Mouse (Mus musculus): Measurements from ENCODE around the gene Rbms3. TPM values are rescaled to one million over a fixed set of nuclear protein-coding genes. Genes with fewer than 3 reads are reported as not detected.

Gene Rbms3
- polyA plus RNA-seq, 1 experiment, result 30.1 TPM

DNA sequence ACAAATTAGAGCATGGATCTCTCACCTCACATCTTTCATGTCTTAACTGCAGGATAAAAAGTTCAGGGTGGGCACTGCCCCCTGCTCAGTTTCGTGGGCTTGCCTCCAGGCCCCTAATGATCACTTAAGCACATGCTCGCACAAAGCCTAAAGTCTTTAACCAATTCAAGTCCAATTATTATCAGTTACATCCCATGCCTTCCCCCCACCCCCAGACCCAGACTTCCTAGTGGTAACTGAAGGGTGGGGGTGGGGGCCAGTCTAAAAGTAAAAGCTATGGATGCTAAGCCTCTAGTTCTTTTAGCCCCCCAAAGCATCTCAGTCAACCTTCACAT lies 378.9 kb downstream of the Rbms3 start:
- DNase-seq (ENCODE audit: low read depth), result peak; percentile 45
- TF ChIP-seq CTCF (IDR thresholded peaks at IDR 0.05; ENCODE audit: borderline replicate concordance, extremely low read depth, insufficient read depth, insufficient read length), result no peak
- no peak for TF ChIP-seq POLR2A (IDR thresholded peaks at IDR 0.05; ENCODE audit: borderline replicate concordance, extremely low read depth, insufficient read depth, insufficient read length, poor library complexity, severe bottlenecking)

DNA sequence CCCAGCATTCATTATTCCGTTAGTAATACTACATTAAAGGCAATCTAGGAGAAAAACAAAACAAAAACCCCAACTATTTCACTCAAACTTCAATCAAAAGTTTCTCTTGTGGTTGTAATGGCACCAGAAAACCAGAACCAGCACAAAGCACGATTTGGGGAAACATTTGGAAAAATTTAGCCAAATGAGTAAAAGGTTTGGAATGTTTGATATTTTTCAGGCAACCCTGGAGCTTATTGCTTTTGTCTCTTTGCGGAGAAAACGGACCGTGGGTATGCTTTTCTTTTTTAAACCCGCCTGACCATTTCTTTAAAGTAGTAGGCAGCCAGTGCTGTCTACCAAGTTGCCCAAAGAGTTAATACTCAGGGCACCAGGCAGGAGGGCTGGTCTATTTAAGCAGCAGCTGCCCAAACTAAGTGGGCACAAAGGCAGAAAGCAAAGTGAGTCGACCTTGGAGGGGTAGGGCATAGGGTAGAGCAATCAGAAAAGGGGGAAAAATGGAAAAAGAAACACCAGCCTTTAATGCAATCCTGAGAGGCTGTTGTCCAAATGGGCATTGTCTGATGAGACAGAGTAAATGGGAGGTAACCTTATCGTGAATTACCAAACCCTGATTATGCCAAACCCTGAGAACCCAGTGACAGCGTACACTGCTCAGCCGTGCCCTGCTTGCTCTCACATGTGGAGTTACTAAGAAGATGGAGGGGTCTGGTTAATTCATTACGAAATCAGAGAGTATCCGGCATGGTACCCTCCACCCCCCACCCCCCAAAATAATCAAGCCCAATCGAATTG lies 379.5 kb downstream of the Rbms3 start:
- TF ChIP-seq CTCF (IDR thresholded peaks at IDR 0.05; ENCODE audit: borderline replicate concordance, extremely low read depth, insufficient read depth, insufficient read length) (no peak), POLR2A (IDR thresholded peaks at IDR 0.05; ENCODE audit: borderline replicate concordance, extremely low read depth, insufficient read depth, insufficient read length, poor library complexity, severe bottlenecking) (no peak)
- peak; percentile 40 for DNase-seq (ENCODE audit: low read depth)

DNA sequence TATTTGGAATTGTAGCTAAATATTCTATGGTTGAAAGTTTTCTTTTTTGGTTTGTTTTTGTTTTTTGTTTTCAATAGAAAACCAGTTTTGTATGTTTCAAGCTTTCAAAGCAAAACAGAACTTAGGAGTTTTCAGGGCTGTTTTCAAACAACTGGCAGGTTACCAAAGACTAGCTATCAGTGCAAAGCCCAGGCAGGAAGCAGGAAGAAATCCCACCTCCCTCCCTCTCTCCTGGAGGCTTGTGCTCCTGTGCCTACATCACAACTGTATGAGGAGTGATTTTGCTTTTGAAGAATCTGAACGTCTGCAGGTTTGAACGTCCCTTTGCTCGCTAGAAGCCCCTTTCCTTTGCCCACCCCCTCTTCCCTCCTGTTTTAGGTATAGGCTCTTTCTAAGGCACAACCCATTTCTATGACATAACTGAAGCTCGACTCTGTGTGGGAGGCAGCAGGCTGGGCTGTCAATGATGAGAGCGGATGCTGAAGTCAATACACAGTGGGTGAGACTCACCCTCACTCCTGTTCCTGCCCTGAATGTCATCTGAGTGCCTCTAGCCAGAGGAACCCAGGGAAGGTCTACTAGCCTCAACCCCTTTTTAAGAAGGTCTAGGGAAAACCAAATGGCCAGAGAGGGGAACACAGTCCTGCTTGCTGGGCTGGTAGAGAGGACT lies 382.3 kb downstream of the Rbms3 start:
- no peak for TF ChIP-seq POLR2A (IDR thresholded peaks at IDR 0.05; ENCODE audit: borderline replicate concordance, extremely low read depth, insufficient read depth, insufficient read length, poor library complexity, severe bottlenecking)
- no peak for TF ChIP-seq CTCF (IDR thresholded peaks at IDR 0.05; ENCODE audit: borderline replicate concordance, extremely low read depth, insufficient read depth, insufficient read length)
- DNase-seq (ENCODE audit: low read depth), result no peak

DNA sequence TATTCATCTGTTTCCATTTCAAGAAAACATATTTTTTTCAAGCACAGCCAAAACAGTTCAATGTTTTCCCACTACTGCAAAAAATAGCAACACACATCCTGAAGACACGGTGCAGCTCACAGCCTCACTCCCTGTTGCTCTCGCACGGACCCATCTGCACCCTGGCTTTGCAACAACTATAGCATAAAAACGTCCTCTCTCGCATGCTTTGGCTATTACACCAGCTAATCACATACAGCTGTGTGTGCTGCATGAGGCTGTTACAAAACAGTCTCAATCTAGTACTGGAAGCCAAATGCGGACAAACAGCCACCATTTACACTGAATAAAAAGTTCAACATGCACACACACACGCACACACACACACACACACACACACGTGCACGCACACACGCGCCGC lies 383.5 kb downstream of the Rbms3 start:
- no peak for TF ChIP-seq CTCF (IDR thresholded peaks at IDR 0.05; ENCODE audit: borderline replicate concordance, extremely low read depth, insufficient read depth, insufficient read length)
- TF ChIP-seq POLR2A (IDR thresholded peaks at IDR 0.05; ENCODE audit: borderline replicate concordance, extremely low read depth, insufficient read depth, insufficient read length, poor library complexity, severe bottlenecking), result no peak
- DNase-seq (ENCODE audit: low read depth), result peak; percentile 17

DNA sequence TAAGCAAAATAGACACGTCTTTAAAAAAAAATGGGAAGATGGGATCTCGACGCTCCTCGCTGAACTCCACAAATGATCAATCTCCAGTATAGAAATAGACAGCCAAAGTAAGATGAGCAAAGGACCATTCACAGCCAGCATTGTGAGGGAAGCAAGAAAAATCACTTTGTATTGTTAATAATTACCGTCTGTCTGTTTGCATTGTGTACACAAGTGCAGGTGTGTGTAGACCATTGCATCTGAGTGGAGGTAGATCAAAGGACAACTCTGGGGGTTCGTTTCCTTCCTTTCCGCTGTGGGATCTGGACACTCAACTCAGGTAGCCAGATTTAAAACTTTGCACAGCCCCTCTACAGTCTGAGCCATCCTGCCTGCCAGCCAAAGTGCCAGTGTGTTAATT lies 386.3 kb downstream of the Rbms3 start:
- no peak for TF ChIP-seq POLR2A (IDR thresholded peaks at IDR 0.05; ENCODE audit: borderline replicate concordance, extremely low read depth, insufficient read depth, insufficient read length, poor library complexity, severe bottlenecking)
- TF ChIP-seq CTCF (IDR thresholded peaks at IDR 0.05; ENCODE audit: borderline replicate concordance, extremely low read depth, insufficient read depth, insufficient read length), result no peak
- no peak for DNase-seq (ENCODE audit: low read depth)

DNA sequence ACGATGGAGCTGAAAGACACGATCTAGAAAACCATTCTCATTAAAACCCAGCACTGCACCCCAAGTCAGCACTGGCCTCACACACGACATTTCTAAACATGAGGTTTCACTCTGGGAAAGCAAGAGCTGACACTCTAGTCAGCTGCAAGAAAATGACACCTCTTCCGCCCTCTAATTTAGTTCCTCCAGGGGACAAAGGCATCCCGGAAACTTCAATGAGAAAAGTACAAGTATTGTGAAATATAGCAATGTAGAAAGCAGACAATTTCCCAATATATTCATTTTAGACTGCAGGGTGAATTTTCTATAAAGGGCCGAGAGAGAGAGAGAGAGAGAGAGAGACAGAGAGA lies 395.0 kb downstream of the Rbms3 start:
- TF ChIP-seq CTCF (IDR thresholded peaks at IDR 0.05; ENCODE audit: borderline replicate concordance, extremely low read depth, insufficient read depth, insufficient read length), result no peak
- TF ChIP-seq POLR2A (IDR thresholded peaks at IDR 0.05; ENCODE audit: borderline replicate concordance, extremely low read depth, insufficient read depth, insufficient read length, poor library complexity, severe bottlenecking), result no peak
- DNase-seq (ENCODE audit: low read depth), result peak; percentile 6

DNA sequence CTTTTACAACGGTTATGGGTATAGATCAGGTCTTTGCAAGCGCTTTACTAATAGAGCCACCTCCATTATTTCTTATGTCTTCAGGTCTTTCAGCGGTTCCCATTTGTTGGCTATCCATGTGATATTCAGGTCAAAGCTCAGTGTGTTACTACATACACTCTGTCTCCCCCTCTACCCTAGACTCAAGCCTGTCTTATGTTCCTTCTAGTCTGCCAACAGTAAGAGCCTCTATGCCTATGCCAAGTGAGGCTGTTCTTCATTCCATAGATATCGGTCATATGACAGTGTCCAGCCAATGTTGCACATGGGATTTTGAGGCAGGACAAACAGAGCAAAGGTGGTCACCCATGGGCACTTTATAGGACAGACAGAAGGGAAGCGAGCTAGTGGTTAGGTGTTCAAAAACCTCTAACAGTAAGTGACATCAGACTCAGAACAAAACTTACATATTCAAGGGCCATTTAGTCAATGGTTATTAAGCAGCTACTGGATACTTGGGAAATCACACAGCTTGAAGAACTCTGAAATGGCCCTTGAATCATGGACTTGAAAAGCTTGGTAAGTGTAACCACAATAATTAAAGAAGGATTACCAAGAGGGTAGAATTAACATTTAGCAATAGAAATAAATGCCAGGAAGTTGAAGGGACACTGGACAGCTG lies 395.5 kb downstream of the Rbms3 start:
- DNase-seq (ENCODE audit: low read depth), result no peak
- TF ChIP-seq CTCF (IDR thresholded peaks at IDR 0.05; ENCODE audit: borderline replicate concordance, extremely low read depth, insufficient read depth, insufficient read length), result no peak
- TF ChIP-seq POLR2A (IDR thresholded peaks at IDR 0.05; ENCODE audit: borderline replicate concordance, extremely low read depth, insufficient read depth, insufficient read length, poor library complexity, severe bottlenecking), result no peak

DNA sequence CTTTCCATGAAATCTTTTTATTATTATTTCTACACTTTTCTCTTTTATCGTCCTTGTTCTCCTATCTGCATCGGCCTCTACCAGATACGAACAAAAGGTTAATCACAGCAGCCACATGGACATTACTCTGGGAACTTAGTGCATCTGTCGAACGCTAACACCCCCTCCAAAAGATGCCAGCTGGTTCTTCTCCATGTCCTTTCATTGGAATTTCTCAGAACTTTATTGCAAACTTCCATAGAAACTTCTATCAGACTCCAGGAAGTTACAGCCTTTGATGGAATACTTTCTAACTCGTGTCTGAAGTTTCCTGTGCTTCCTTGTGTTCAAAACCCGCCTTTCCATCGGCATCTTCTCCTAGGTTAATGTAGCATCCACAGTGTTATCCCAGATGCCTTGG lies 407.0 kb downstream of the Rbms3 start:
- TF ChIP-seq POLR2A (IDR thresholded peaks at IDR 0.05; ENCODE audit: borderline replicate concordance, extremely low read depth, insufficient read depth, insufficient read length, poor library complexity, severe bottlenecking) (no peak), CTCF (IDR thresholded peaks at IDR 0.05; ENCODE audit: borderline replicate concordance, extremely low read depth, insufficient read depth, insufficient read length) (no peak)
- no peak for DNase-seq (ENCODE audit: low read depth)

DNA sequence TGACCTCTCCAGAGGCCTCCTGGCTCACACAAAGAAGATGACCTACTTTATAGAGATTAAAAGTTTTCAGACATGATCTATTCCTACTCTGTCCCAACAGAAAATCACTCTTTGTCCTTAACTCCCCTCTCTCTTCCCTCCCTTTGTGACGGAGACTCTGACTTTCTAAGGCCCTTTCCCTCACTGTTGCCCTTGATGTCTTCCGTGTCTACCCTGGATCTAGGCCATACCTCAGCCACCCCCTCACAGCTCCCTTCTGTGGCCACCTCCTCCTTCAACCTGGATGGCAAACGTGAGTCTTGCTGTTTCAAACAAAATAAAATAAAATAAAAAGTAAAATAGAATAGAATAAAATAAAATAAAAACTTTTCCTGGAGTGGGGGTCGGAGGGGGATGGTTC lies 408.2 kb downstream of the Rbms3 start:
- TF ChIP-seq CTCF (IDR thresholded peaks at IDR 0.05; ENCODE audit: borderline replicate concordance, extremely low read depth, insufficient read depth, insufficient read length), result no peak
- TF ChIP-seq POLR2A (IDR thresholded peaks at IDR 0.05; ENCODE audit: borderline replicate concordance, extremely low read depth, insufficient read depth, insufficient read length, poor library complexity, severe bottlenecking), result no peak
- DNase-seq (ENCODE audit: low read depth), result no peak

DNA sequence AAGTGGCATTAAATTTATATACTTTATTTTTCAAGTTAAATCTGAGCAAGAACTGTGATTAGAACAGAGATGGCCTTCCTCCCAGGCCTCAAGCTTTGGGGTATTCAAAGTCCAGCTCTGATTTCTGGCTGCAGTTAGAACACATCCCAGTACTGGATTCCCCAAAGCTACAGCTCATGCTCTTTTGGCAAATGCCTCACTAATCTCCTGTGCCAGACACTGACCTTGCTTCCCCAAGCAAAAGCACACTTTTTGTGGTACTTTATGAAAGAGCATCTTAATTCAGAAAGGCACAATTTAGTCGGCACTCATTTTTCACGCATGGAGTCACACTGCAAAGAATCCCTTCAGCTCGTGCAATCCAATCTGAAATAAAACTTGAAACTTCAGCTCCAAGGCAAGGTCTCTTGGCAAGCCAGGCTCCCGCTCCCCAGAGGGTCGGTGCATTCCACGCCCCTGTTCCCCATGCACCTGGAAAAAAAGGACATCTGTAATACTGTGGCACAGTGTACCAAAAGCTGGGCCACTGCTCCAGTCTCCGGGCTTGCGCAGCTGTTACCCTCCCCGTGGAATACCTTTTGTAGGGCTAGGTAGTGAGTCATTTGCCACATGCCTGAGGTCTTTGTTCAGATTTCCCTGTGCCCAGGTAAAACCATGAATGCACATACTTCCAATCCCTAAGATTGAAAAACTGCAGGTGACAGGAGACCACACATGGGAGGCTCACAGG lies 413.5 kb downstream of the Rbms3 start:
- no peak for DNase-seq (ENCODE audit: low read depth)
- TF ChIP-seq POLR2A (IDR thresholded peaks at IDR 0.05; ENCODE audit: borderline replicate concordance, extremely low read depth, insufficient read depth, insufficient read length, poor library complexity, severe bottlenecking) (no peak), CTCF (IDR thresholded peaks at IDR 0.05; ENCODE audit: borderline replicate concordance, extremely low read depth, insufficient read depth, insufficient read length) (no peak)

DNA sequence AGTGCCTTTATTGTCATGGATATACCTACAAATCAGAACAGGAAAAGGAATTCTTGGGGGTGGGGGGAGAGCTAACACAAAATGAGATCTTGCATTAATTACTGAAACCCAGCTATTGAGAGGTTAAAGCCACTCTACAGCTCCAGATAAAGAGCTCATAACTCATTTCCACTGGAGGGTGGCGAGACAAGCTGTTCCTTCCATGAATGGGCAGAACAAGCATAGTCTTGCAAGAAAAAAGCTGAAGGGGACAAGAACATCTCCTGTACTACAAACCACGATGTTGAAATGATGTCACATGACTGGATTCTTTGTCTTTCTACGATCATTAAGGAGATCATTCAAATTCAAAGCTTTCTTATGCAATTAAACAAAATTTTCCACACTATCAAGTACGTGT lies 417.7 kb downstream of the Rbms3 start:
- no peak for DNase-seq (ENCODE audit: low read depth)
- TF ChIP-seq CTCF (IDR thresholded peaks at IDR 0.05; ENCODE audit: borderline replicate concordance, extremely low read depth, insufficient read depth, insufficient read length) (no peak), POLR2A (IDR thresholded peaks at IDR 0.05; ENCODE audit: borderline replicate concordance, extremely low read depth, insufficient read depth, insufficient read length, poor library complexity, severe bottlenecking) (no peak)

Data from brain, embryonic 14.5 days (tissue).